Mouse (Mus musculus) bone marrow, adult 2 months (tissue): ENCODE data around the gene Hfm1.

ENCODE experiments used
- CTCF ChIP-seq: fragments of 200-500 bp; IDR thresholded peaks from 2 replicates; pipeline ENCODE4 v1.5.1; 2011; ENCODE audit warnings: low read length, control low read depth; ENCODE audit not compliant: control insufficient read depth, insufficient read depth
- POLR2A ChIP-seq: fragments of 200-500 bp; IDR thresholded peaks from 2 replicates; pipeline ENCODE4 v1.6.1; 2011; ENCODE audit warnings: low read depth, mild to moderate bottlenecking, control low read depth, low read length, borderline replicate concordance; ENCODE audit not compliant: control insufficient read depth

GRCm38 (mm10) chr5:106825301-106825853, 100.7 kb downstream of the Hfm1 start:
- no peak for TF ChIP-seq CTCF
- TF ChIP-seq POLR2A, result no peak
